Mouse (Mus musculus) CH12F3 (cell line): ENCODE data around the gene Vamp8.

Source experiments
- in situ Hi-C: fragments of 300-500 bp; cut with MboI; formaldehyde crosslinking; loops from 2 replicates; pipeline ENCODE4 v1.14.3; 2020; ENCODE audit warnings: low sequenced_read_pairs

Vamp8 gene

GRCm38 (mm10) chr6:72355066-72355911 lies 35.2 kb downstream of the Vamp8 start, which contains the start of gene Tmem150a:
Gene Tmem150a, plus strand, starts transcription at chr6:72355447.
- in situ Hi-C loops: no loop called here

- in situ Hi-C loops: no loop called here
These were observed 36.5 kb downstream of the Vamp8 start for GRCm38 (mm10) chr6:72354025-72354424.

DNA sequence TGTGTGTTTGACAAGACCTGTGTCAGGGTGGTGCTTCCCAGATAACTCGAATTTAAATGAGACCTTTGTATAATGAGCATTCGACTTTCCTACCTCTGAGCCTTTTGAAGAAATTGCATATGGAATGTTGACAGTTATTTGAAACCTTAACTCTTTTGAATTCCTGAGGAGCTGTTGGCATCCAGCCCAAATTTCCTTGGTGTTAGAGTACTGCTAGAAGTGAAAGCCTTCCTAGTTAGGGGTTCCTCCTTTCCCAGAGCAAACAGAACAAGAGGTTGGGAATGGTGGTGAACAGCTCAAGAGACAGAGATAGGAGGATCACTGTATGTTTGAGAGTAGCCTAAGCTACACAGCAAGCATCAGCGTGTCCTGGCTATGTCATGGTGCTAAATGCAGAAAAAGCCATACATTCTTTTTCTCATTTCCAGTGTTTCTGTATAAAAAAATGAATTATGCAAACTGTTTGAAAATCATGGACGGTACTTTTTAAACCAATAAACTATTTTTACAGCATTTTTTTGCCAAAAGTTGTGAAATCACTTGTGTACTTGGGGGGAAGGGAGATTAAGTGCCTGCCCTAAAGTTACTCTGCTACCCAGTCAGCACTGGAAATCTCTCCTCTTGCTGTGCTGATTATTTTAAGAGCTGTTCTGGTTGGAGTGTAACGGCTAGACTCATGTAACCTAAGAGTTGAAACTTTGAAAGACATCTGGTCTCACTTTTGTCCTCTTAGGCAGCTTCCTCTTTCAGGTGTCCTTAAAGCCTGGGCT lies 37.7 kb downstream of the Vamp8 start:
- in situ Hi-C loops: no loop called here

- in situ Hi-C loops: no loop called here
These were observed 40.3 kb downstream of the Vamp8 start for GRCm38 (mm10) chr6:72350214-72350613.

DNA sequence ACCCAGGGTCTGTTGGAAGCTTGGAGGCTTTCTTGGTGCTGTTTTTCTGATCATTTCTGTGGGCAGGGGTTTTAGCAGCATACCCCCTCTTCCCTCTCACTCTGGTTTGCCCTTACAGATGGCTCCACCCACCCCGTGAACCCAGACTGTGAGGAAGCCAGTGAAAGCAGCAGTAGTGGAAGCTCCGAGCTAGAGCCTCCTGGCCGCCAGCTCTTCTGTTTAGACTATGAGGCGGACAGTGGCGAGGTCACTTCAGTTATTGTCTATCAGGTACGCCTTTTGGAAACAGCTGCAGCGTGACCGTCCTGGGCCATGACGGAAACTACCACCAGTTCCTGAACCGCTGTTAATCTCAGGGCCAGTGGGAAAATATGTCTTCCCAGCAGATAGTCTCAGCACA lies 42.1 kb downstream of the Vamp8 start:
- in situ Hi-C loops: no loop called here

- in situ Hi-C loops: no loop called here
These were observed 43.1 kb downstream of the Vamp8 start, which contains the start of gene 0610030E20Rik for GRCm38 (mm10) chr6:72347166-72347941. Gene 0610030E20Rik, plus strand, starts transcription at chr6:72347317.

GRCm38 (mm10) chr6:72346261-72346660 lies 44.2 kb downstream of the Vamp8 start:
- in situ Hi-C loops: no loop called here

DNA sequence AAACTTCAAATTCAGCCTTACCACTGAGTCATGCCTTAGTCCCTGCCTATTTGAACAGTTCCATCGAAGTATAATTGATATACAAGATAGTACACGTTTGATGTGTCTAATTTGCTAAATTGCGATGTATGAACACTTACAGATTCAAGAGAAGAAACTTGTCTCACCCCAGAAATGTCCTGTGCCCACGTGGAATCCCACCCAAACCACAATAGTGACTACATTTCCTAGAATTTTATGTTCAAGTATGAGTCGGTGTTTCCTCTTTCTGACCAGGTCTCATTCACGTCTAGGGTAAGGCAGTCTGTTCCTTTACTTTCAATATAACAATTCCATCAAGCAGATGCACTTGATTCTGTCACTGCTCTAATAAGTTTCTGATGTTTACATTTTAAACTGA lies 44.9 kb downstream of the Vamp8 start:
- in situ Hi-C loops: no loop called here

DNA sequence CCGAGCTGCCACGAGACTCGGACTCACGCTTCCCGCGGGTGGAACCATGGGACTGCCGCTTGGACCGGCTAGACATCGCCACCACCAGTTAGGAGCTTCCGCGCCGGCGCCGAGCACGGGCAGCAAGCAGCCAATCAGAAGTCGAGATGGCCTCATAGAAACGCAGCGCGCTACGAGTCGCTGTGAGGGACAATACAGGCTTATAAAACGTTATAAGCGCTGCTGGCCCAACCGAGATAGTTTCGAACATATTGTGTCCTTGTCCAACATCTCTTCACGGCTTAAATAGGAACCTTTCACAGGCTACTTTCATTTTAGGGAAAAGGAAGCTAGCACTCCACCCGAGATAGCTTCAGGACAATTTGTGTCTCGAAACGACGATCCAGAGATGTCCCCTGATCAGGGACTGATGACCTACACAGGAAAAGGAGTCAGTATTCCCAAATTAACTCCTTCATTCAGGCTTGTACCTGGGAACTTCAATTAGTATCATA lies 45.4 kb downstream of the Vamp8 start, which contains the start of gene Usp39:
Usp39 (minus strand) TSS at position 111 of the 494 bp plus-strand sequence.
- in situ Hi-C loops: no loop called here

- in situ Hi-C loops: no loop called here
These were observed 46.0 kb downstream of the Vamp8 start for GRCm38 (mm10) chr6:72344396-72345073.

- in situ Hi-C loops: no loop called here
These were observed 50.0 kb downstream of the Vamp8 start for GRCm38 (mm10) chr6:72340481-72340880.
